Mouse (Mus musculus): ENCODE measurements around the gene Anks1. TPM values are rescaled to one million over a fixed set of nuclear protein-coding genes. Genes with fewer than 3 reads are reported as not detected.
A peak's percentile ranks its signal among the peaks of the same experiment; 100 is the strongest.
"Not testable (repeated sequence)": the region's sequence is repeated elsewhere in the genome, so short reads cannot be mapped to it uniquely, and the experiment has no call there.

Anks1 gene
- polyA plus RNA-seq, 1 experiment from 2014 or later, result 69.0 TPM

DNA sequence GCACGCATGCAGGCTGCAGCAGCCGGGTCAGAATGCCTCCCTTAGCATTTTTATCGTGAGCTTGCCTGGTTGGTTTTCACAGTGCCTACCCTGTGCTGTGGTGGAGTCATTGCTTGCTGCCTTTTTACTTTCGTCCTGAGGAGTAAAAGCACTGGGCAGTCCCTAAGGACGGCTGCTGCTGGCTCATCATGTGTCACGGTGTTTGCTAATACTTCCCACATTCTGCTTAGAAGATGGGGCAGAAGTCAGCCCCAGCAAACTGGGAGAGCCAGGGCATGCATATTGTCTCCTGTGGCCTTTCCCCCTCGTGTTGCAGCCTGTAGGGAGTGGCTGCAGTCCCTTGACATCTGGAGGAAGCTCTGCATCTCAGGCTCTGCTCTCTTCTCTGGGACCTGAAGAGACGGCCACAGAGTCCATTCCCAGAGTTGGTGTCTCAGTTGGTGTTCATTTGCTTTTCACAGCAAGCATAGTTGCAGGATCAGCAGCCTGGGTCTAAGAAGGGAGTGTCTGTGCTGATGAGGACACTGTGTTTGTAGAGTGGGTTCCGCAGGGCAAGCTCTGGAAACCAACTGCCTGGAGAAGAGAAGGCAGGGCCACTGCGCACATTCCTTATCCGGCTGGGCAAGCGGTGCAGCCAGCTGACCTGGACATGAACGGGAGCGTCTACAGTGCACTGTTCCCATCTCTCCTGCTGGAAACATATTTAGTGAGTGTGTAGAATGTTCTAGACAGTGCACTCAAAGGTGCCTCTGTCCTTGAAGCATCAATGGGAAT is 45.7 kb downstream of the Anks1 start:
- no peak overlapping the region for H3K9ac ChIP-seq
- 70% methylated on average over 14 of the region's 14 CpGs for WGBS
- DNase-seq (ENCODE audit: low spot score), result no peak
- no peaks in the 10 kb centered on the region for H3K27me3 ChIP-seq (ENCODE audit: control insufficient read depth, insufficient read depth, low read length)
- no peaks in the 10 kb centered on the region for H3K4me1 ChIP-seq (replicated peaks; ENCODE audit: control insufficient read depth, insufficient read depth, low read length)
- ATAC-seq (ENCODE audit: low FRiP score), result no peak
- H3K27ac ChIP-seq, result peak overlapping the region; percentile 3; the same call in 1 of the 2 replicates
- H3K4me3 ChIP-seq (replicated peaks; ENCODE audit: low read length), result no peak overlapping the region
- H3K4me2 ChIP-seq (replicated peaks), result no peak overlapping the region
- H3K9me3 ChIP-seq (ENCODE audit: control insufficient read depth, low read length), result no peaks in the 10 kb centered on the region
- no peaks in the 10 kb centered on the region for H3K36me3 ChIP-seq (replicated peaks; ENCODE audit: control insufficient read depth, insufficient read depth)

DNA sequence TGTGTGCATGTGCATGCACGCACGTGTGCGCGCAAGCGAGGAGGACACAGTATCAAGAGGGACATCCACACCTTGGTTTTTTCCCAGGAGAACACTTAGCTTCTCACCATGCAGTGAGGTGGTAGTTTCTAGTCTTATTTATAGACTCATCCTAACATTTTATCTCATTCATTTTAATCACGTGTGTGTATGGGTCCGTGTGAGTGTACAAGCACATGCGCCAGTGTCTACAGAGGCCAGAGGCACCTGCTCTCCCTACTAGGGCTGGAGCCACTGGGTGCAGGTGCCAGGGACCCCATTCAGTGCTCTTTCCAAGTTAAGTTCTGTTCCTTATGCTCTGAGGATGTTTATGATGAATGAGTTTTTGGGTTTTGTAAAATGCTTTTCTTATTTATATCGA is 48.5 kb downstream of the Anks1 start:
- Histone ChIP-seq H3K4me2 (replicated peaks) (no peak overlapping the region), H3K4me3 (replicated peaks; ENCODE audit: low read length) (no peak overlapping the region), H3K9me3 (ENCODE audit: control insufficient read depth, low read length) (no peaks in the 10 kb centered on the region), H3K36me3 (replicated peaks; ENCODE audit: control insufficient read depth, insufficient read depth) (no peaks in the 10 kb centered on the region), H3K27me3 (ENCODE audit: control insufficient read depth, insufficient read depth, low read length) (no peaks in the 10 kb centered on the region), H3K4me1 (replicated peaks; ENCODE audit: control insufficient read depth, insufficient read depth, low read length) (no peaks in the 10 kb centered on the region), H3K27ac (no peak overlapping the region), H3K9ac (no peak overlapping the region)
- DNase-seq (ENCODE audit: low spot score) (no peak), ATAC-seq (ENCODE audit: low FRiP score) (no peak)
- 94% methylated on average over 9 of the region's 9 CpGs for WGBS

DNA sequence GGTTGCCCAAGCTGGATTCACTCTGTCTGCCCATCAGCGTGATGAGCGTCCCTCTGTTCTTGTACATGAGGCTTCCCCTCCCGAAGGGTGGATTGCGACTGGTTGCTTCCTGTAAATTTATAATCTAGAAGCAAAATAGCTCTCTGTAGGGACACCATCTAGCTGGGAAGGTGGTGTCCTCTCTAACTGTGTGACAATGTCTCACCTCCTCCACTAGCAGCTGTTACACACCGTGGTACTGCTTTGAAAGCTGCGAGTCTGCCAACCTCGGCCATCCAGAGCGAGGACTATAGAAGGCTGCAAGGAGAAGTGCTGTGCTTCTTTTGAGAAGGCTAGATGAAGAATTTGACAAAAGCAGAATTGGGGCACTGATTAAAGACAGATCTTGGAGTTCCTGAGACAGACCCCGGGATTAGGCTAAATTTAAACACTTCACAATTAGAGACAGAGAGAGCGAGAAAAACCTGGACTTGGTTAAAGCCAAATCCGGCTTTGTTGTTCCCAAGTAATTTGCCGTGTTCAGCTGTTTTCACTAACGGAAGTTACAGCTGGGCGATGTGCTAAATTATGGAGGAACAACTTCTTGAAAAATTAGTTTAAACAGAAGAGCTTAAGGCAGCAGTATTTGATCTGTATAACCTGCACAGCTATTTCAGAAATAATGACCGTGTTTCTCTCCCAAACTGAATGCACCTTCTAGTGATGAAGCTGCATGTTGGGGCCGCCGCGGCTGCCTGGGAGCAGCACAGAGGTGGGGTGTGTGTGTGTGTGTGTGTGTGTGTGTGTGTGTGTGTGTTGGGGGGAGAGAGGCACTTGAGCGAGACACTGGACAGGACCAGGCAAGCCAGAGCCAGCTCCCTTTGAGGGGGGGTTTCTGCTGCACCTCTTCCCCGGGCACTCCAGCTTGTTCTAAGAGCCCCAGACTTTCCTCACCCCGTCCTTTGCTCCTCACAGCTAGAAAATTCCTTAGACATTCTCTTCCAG is 51.3 kb downstream of the Anks1 start:
- H3K36me3 ChIP-seq (replicated peaks; ENCODE audit: control insufficient read depth, insufficient read depth), result no peaks in the 10 kb centered on the region
- WGBS, result 82% methylated on average over 21 of the region's 21 CpGs

DNA sequence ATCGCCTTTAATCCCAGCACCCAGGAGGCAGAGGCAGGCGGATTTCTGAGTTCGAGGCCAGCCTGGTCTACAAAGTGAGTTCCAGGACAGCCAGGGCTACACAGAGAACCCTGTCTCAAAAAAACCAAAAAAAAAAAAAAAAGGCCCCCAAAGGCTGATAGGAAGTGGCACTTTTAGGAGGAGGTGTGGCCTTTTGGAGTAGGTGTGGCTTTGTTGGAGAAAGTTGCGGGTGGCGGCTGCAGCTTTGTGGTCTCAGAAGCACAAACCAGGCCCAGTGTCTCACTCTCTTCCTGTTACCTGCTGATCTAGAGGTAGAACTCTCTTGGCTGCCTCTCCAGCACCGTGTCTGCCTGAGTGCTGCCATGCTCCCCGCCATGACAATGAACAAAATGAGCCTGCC is 54.0 kb downstream of the Anks1 start:
- H3K4me1 ChIP-seq (replicated peaks; ENCODE audit: control insufficient read depth, insufficient read depth, low read length); H3K27ac ChIP-seq; H3K36me3 ChIP-seq (replicated peaks; ENCODE audit: control insufficient read depth, insufficient read depth); H3K4me3 ChIP-seq (replicated peaks; ENCODE audit: low read length); H3K9ac ChIP-seq; DNase-seq (ENCODE audit: low spot score); H3K4me2 ChIP-seq (replicated peaks); H3K9me3 ChIP-seq (ENCODE audit: control insufficient read depth, low read length); ATAC-seq (ENCODE audit: low FRiP score); H3K27me3 ChIP-seq (ENCODE audit: control insufficient read depth, insufficient read depth, low read length): not testable (repeated sequence)
- WGBS, result 90% methylated on average over 7 of the region's 7 CpGs

More for the DNA sequence above, 51.3 kb downstream of the Anks1 start:
- ATAC-seq (ENCODE audit: low FRiP score) (no peak), DNase-seq (ENCODE audit: low spot score) (no peak)
- Histone ChIP-seq H3K9ac (no peak overlapping the region), H3K27ac (no peak overlapping the region), H3K27me3 (ENCODE audit: control insufficient read depth, insufficient read depth, low read length) (no peaks in the 10 kb centered on the region), H3K4me1 (replicated peaks; ENCODE audit: control insufficient read depth, insufficient read depth, low read length) (no peaks in the 10 kb centered on the region), H3K4me2 (replicated peaks) (no peak overlapping the region), H3K9me3 (ENCODE audit: control insufficient read depth, low read length) (no peaks in the 10 kb centered on the region), H3K4me3 (replicated peaks; ENCODE audit: low read length) (no peak overlapping the region)

DNA sequence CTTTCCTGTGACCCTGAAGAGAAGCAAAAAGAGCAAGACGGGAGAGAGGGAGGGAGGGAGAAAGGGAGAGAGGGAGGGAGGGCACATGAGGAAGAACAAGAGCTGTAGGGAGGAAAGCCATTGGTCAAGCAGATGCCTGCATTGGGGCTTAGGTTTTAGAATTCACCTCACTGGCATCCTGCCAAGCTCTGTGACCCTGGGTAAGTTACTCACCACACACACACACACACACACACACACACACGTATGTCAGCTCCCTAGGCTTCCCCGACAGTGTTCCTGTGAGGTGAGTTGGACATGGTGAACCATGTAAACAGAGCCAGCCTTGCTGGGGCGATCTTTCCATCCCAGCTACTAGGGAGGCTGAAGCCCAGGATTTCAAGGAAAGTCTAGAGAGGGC is 55.5 kb downstream of the Anks1 start:
- H3K9me3 ChIP-seq (ENCODE audit: control insufficient read depth, low read length), result no peaks in the 10 kb centered on the region
- H3K4me1 ChIP-seq (replicated peaks; ENCODE audit: control insufficient read depth, insufficient read depth, low read length), result 0 out of 2 replicates have a peak, but pooled peaks cover 4% of the 10 kb centered on the region
- ATAC-seq (ENCODE audit: low FRiP score), result no peak
- H3K27me3 ChIP-seq (ENCODE audit: control insufficient read depth, insufficient read depth, low read length), result no peaks in the 10 kb centered on the region
- H3K27ac ChIP-seq, result no peak overlapping the region
- no peak for DNase-seq (ENCODE audit: low spot score)
- WGBS, result 63% methylated on average over 4 of the region's 4 CpGs
- no peak overlapping the region for H3K9ac ChIP-seq
- no peak overlapping the region for H3K4me2 ChIP-seq (replicated peaks)
- H3K4me3 ChIP-seq (replicated peaks; ENCODE audit: low read length), result no peak overlapping the region
- no peaks in the 10 kb centered on the region for H3K36me3 ChIP-seq (replicated peaks; ENCODE audit: control insufficient read depth, insufficient read depth)

DNA sequence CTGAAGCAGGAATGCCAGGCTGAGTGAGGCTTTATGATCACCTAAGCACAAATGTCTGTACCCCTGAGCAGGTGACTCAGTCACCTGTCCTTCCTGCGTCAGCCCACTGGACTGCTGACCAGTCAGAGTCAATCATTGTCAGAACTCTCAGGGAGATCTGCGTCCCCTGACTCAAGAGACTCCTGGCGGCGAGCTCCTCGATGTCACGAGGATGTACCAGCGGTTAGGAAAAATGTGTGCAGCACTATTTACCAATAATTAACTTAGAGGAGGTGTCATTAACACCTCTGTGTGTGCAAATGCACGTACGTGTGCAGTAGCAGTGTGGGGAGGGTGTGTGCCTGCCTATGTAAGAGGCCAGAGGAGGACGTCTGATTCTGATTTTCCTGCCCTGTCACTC is 56.2 kb downstream of the Anks1 start:
- WGBS, result 77% methylated on average over 10 of the region's 10 CpGs
- 0 out of 2 replicates have a peak, but pooled peaks cover 4% of the 10 kb centered on the region for H3K4me1 ChIP-seq (replicated peaks; ENCODE audit: control insufficient read depth, insufficient read depth, low read length)
- H3K9ac ChIP-seq, result no peak overlapping the region
- no peak overlapping the region for H3K4me3 ChIP-seq (replicated peaks; ENCODE audit: low read length)
- no peak for ATAC-seq (ENCODE audit: low FRiP score)
- no peaks in the 10 kb centered on the region for H3K27me3 ChIP-seq (ENCODE audit: control insufficient read depth, insufficient read depth, low read length)
- H3K4me2 ChIP-seq (replicated peaks), result no peak overlapping the region
- no peaks in the 10 kb centered on the region for H3K36me3 ChIP-seq (replicated peaks; ENCODE audit: control insufficient read depth, insufficient read depth)
- no peaks in the 10 kb centered on the region for H3K9me3 ChIP-seq (ENCODE audit: control insufficient read depth, low read length)
- DNase-seq (ENCODE audit: low spot score), result no peak
- H3K27ac ChIP-seq, result no peak overlapping the region

DNA sequence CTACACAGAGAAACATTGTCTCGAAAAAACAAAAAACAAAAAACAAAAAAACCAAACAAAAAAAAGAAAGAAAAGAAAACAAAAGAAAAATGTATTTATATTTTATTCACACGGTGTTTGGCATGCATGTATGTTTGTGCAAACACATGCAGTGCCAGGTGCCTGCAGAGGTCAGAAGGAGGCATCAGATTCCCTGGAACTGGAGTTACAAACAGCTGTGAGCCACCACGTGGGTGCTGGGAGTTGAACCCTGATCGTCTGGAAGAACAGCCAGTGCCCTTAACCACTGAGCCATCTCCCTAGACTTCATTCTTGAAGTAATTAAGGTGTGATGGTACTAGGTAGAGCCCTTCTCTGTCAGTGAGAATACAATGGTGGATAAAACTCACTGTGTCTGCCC is 57.0 kb downstream of the Anks1 start:
- H3K9ac ChIP-seq, result no peak overlapping the region
- H3K4me3 ChIP-seq (replicated peaks; ENCODE audit: low read length), result no peak overlapping the region
- H3K9me3 ChIP-seq (ENCODE audit: control insufficient read depth, low read length), result no peaks in the 10 kb centered on the region
- no peak for DNase-seq (ENCODE audit: low spot score)
- H3K27ac ChIP-seq, result no peak overlapping the region
- H3K27me3 ChIP-seq (ENCODE audit: control insufficient read depth, insufficient read depth, low read length), result no peaks in the 10 kb centered on the region
- no peak for ATAC-seq (ENCODE audit: low FRiP score)
- no peak overlapping the region for H3K4me2 ChIP-seq (replicated peaks)
- no peaks in the 10 kb centered on the region for H3K36me3 ChIP-seq (replicated peaks; ENCODE audit: control insufficient read depth, insufficient read depth)
- 0 out of 2 replicates have a peak, but pooled peaks cover 4% of the 10 kb centered on the region for H3K4me1 ChIP-seq (replicated peaks; ENCODE audit: control insufficient read depth, insufficient read depth, low read length)
- WGBS, result 71% methylated on average over 4 of the region's 4 CpGs

DNA sequence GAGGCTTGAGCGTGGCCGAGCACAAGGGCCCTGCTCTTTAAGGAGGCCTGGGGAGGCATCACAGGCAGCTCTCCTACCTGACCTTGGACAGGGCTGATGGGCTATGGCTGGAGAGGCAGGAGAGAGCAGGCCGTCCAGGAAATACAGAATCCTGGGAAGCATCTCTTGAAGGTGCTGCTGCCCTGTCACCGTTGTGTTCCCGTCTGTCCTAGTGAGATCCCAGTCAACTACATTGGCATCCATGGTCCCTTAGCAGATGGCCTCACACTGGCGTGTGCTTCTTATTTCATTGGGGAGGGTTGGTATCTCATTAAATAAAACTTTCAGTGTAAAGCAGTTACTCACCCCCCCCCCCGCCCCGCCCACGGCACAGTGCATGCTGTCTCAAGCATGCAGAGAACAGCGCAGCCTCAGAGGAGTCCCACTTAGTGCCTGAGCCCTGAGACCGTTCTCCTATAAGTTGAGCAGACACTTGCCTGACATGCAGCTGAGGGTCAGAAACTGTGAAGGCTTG is 57.5 kb downstream of the Anks1 start:
- Histone ChIP-seq H3K4me3 (replicated peaks; ENCODE audit: low read length) (no peak overlapping the region), H3K4me2 (replicated peaks) (no peak overlapping the region), H3K4me1 (replicated peaks; ENCODE audit: control insufficient read depth, insufficient read depth, low read length) (0 out of 2 replicates have a peak, but pooled peaks cover 4% of the 10 kb centered on the region), H3K9ac (no peak overlapping the region), H3K27me3 (ENCODE audit: control insufficient read depth, insufficient read depth, low read length) (no peaks in the 10 kb centered on the region), H3K9me3 (ENCODE audit: control insufficient read depth, low read length) (no peaks in the 10 kb centered on the region), H3K36me3 (replicated peaks; ENCODE audit: control insufficient read depth, insufficient read depth) (no peaks in the 10 kb centered on the region), H3K27ac (no peak overlapping the region)
- 86% methylated on average over 11 of the region's 11 CpGs for WGBS
- DNase-seq (ENCODE audit: low spot score) (no peak), ATAC-seq (ENCODE audit: low FRiP score) (no peak)

DNA sequence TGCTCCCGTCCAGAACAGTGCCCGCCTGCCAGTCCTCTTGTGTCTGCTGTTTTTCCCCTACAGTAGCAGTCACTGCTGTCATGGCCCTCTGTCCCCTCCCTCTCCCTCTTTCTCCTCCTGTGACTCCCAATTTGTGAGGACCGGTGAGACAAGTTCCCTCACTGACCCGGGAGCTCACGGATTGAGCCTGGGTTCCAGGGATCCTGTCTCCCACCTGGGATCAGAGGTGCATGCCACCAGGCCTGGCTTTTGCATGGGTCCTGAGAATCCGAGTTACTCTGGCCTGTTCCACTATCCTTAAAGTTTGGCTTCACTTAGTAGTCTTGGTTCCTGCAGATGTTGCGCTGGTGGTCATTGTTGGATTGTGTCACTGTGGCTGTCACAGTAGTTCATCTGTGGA is 58.4 kb downstream of the Anks1 start:
- Histone ChIP-seq H3K4me3 (replicated peaks; ENCODE audit: low read length) (no peak overlapping the region), H3K4me1 (replicated peaks; ENCODE audit: control insufficient read depth, insufficient read depth, low read length) (0 out of 2 replicates have a peak, but pooled peaks cover 4% of the 10 kb centered on the region), H3K9me3 (ENCODE audit: control insufficient read depth, low read length) (no peaks in the 10 kb centered on the region), H3K36me3 (replicated peaks; ENCODE audit: control insufficient read depth, insufficient read depth) (no peaks in the 10 kb centered on the region), H3K4me2 (replicated peaks) (no peak overlapping the region), H3K27ac (no peak overlapping the region), H3K27me3 (ENCODE audit: control insufficient read depth, insufficient read depth, low read length) (no peaks in the 10 kb centered on the region), H3K9ac (no peak overlapping the region)
- WGBS, result 90% methylated on average over 7 of the region's 7 CpGs
- ATAC-seq (ENCODE audit: low FRiP score) (no peak), DNase-seq (ENCODE audit: low spot score) (no peak)

All from hindbrain, embryonic 14.5 days (tissue).